9 mouse cellular contexts compared by ENCODE assay signal in the genomic region with DNA sequence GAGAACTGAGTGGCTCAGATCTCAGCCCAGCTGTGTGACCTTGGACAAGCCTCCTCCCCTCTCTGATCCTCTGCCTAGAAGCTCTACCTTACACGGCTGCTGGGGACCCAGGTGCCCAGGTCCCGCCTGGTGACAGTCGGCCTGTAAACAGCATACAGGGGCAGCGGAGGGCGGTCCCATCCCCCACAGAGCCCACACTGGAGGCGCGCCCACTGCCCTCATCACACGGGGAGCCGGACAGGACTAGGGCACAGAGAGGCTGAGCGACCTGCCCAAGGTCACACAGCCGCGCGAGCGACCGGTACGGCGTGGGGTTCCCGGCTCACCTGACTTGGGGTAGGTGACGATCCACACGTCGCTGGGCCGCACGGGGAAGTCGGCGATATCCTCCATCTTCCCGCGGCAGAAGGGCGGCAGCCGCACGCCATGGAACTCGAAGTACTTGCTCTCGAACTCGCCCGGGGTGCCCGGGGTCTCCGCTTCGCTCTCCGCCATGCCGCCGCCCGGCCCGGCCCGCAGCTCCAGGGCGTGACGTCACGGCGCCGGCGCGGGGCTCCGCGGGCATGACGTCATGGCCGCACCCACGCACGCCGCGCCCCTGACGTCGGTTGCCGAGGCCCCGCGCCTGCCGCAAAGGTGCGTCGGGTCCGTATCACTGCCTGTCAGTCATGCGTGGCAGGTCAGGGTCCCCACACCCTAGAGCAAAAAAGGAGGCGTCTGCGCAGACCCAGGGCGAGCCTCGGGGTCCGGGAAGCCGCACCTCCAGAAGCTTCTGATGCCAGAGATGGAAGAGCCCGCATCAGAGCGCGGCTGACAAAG. TPM values are rescaled to one million over a fixed set of nuclear protein-coding genes. Genes with fewer than 3 reads are reported as not detected.
DNase-seq lines count a peak whose midpoint lies in the region; ATAC-seq lines count a peak whose summit lies in the region.
"Had no signal": no experiment of that assay in that cellular context is flagged by ENCODE, and none has a peak within 500 bp of the region (broad histone marks: within the 10 kb centered on the region; RNA-seq: fewer than 3 reads in every experiment).

Gene Sult4a1, minus strand, starts transcription at position 650 of the 819 bp plus-strand sequence.

- no peak within 1 kb of the TSS for H3K9ac ChIP-seq in heart, embryonic 15.5 days
- peak within 1 kb of the TSS; percentile 66 for H3K9ac ChIP-seq in embryonic facial prominence, embryonic 13.5 days
- peak within 1 kb of the TSS; percentile 51 for H3K9ac ChIP-seq in intestine, embryonic 16.5 days (ENCODE audit: low read depth, low read length)
- peak within 1 kb of the TSS; percentile 20; the same call in 1 of the 2 replicates for H3K9ac ChIP-seq in stomach, embryonic 15.5 days

- H3K27ac ChIP-seq in heart, embryonic 15.5 days = no peak within 1 kb of the TSS
- H3K27ac ChIP-seq in embryonic facial prominence, embryonic 13.5 days = no peak within 1 kb of the TSS
- H3K27ac ChIP-seq in intestine, embryonic 16.5 days (ENCODE audit: low read length) = no peak within 1 kb of the TSS
- H3K27ac ChIP-seq in stomach, embryonic 15.5 days = no peak within 1 kb of the TSS

- H3K4me2 ChIP-seq in heart, embryonic 15.5 days = peak within 1 kb of the TSS; percentile 81
- H3K4me2 ChIP-seq in embryonic facial prominence, embryonic 13.5 days = peak within 1 kb of the TSS; percentile 96
- H3K4me2 ChIP-seq in intestine, embryonic 16.5 days (ENCODE audit: low read depth, low read length) = peak within 1 kb of the TSS; percentile 91
- H3K4me2 ChIP-seq in stomach, embryonic 15.5 days = peak within 1 kb of the TSS; percentile 95

- H3K27me3 ChIP-seq in heart, embryonic 15.5 days = peaks cover 76% of the 10 kb centered on the region
- peaks cover 62% of the 10 kb centered on the region for H3K27me3 ChIP-seq in embryonic facial prominence, embryonic 13.5 days
- peaks cover 22% of the 10 kb centered on the region for H3K27me3 ChIP-seq in intestine, embryonic 16.5 days (replicated peaks; ENCODE audit: control insufficient read depth, insufficient read depth, low read length)
- H3K27me3 ChIP-seq in stomach, embryonic 15.5 days (replicated peaks) = peaks cover 35% of the 10 kb centered on the region

- H3K36me3 ChIP-seq in heart, embryonic 15.5 days = no peaks in the 10 kb centered on the region
- H3K36me3 ChIP-seq in embryonic facial prominence, embryonic 13.5 days = no peaks in the 10 kb centered on the region
- H3K36me3 ChIP-seq in intestine, embryonic 16.5 days (ENCODE audit: control insufficient read depth, insufficient read depth, low read length) = no peaks in the 10 kb centered on the region
- H3K36me3 ChIP-seq in stomach, embryonic 15.5 days = no peaks in the 10 kb centered on the region

- H3K4me1 ChIP-seq in heart, embryonic 15.5 days (replicated peaks) = peaks cover 8% of the 10 kb centered on the region
- H3K4me1 ChIP-seq in embryonic facial prominence, embryonic 13.5 days = peaks cover 10% of the 10 kb centered on the region
- no peaks in the 10 kb centered on the region for H3K4me1 ChIP-seq in intestine, embryonic 16.5 days (ENCODE audit: control insufficient read depth, insufficient read depth, low read length)
- peaks cover 10% of the 10 kb centered on the region for H3K4me1 ChIP-seq in stomach, embryonic 15.5 days

- H3K9me3 ChIP-seq in heart, embryonic 15.5 days (replicated peaks) = no peaks in the 10 kb centered on the region
- no peaks in the 10 kb centered on the region for H3K9me3 ChIP-seq in embryonic facial prominence, embryonic 13.5 days
- no peaks in the 10 kb centered on the region for H3K9me3 ChIP-seq in intestine, embryonic 16.5 days (ENCODE audit: control insufficient read depth, low read length)
- H3K9me3 ChIP-seq in stomach, embryonic 15.5 days = no peaks in the 10 kb centered on the region

- ATAC-seq in heart, embryonic 15.5 days (replicated peaks; ENCODE audit: insufficient number of reproducible peaks, insufficient read depth, low FRiP score, low read depth) = no peak
- ATAC-seq in embryonic facial prominence, embryonic 13.5 days (ENCODE audit: insufficient number of reproducible peaks, insufficient read depth, low FRiP score, low TSS enrichment, low read depth) = no peak
- no peak for ATAC-seq in intestine, embryonic 16.5 days
- ATAC-seq in megakaryocyte, adult 5-6 weeks (ENCODE audit: poor library complexity, severe bottlenecking) = peak; percentile 18; the same call in 1 of the 2 replicates
- ATAC-seq in stomach, embryonic 15.5 days (ENCODE audit: insufficient read depth, low FRiP score, low read depth) = no peak
- ATAC-seq in monocyte, adult 5-6 weeks (replicated peaks; ENCODE audit: insufficient number of reproducible peaks, low FRiP score, low TSS enrichment, poor library complexity, severe bottlenecking) = no peak

- peak within 1 kb of the TSS; percentile 49 for H3K4me3 ChIP-seq in heart, embryonic 15.5 days
- peak within 1 kb of the TSS; percentile 58 for H3K4me3 ChIP-seq in embryonic facial prominence, embryonic 13.5 days
- peak within 1 kb of the TSS; percentile 59 for H3K4me3 ChIP-seq in intestine, embryonic 16.5 days (ENCODE audit: low read length)
- peak within 1 kb of the TSS; percentile 48 for H3K4me3 ChIP-seq in stomach, embryonic 15.5 days (replicated peaks)

- 2% methylated on average over 76 of the region's 77 CpGs for WGBS in heart, embryonic 15.5 days
- WGBS in embryonic facial prominence, embryonic 13.5 days = 1% methylated on average over 77 of the region's 77 CpGs
- 1% methylated on average over 77 of the region's 77 CpGs for WGBS in intestine, embryonic 16.5 days
- 3% methylated on average over 77 of the region's 77 CpGs for WGBS in stomach, embryonic 15.5 days

- no peak for DNase-seq in heart, adult 18-20 months
- peak; percentile 27 for DNase-seq in adrenal gland, postnatal 10 days

RNA-seq across cellular contexts. Expression of gene Sult4a1, which starts in this region (rescaled TPM):
- 0.52 and 1.3 TPM in 2 replicates for polyA plus RNA-seq in heart, embryonic 15.5 days (2015; fragmentation: Nextera tagmentation; extraction: Ambion mirVana)
- under 1 TPM in 1 of 2 experiments, not detected in 1; 0.10 TPM for total RNA-seq in heart, adult 18-20 months (2021)
- total RNA-seq in adrenal gland, postnatal 10 days (2021) = 10 to 100 TPM in 1 of 2 experiments, 1 to 10 TPM in 1; 6.7 to 12.4 TPM
- 5.1 and 6.5 TPM in 2 replicates for polyA plus RNA-seq in embryonic facial prominence, embryonic 13.5 days (2015; fragmentation: Nextera tagmentation; extraction: Ambion mirVana)
- 4.9 and 5.1 TPM in 2 replicates for polyA plus RNA-seq in intestine, embryonic 16.5 days (2015; fragmentation: Nextera tagmentation; extraction: Ambion mirVana)
- not detected in 2 replicates for total RNA-seq in megakaryocyte, adult 5-6 weeks (2015)
- total RNA-seq in megakaryocyte, adult 5-6 weeks (2017) = not detected in 2 replicates
- 4.9 and 5.0 TPM in 2 replicates for polyA plus RNA-seq in stomach, embryonic 15.5 days (2015; fragmentation: Nextera tagmentation; extraction: Ambion mirVana)
- 0.32 to 2.5 TPM (median 0.49 TPM) in 3 replicates for total RNA-seq in monocyte, adult 5-6 weeks (2017)
- total RNA-seq: neutrophil, adult 5-6 weeks had no signal

Comparison
In these comparisons a context has a peak if more than half of its experiments do, and no peak if none do; other contexts are left out.
1. Peak in ATAC-seq in megakaryocyte, adult 5-6 weeks; RNA of the gene not detected or under 1 TPM.